Mouse (Mus musculus) brain, embryonic 14.5 days (tissue): ENCODE measurements at regions not wholly inside any gene's neighbourhood (a gene's known extent, or its start where the extent isn't known, plus 50 kb on each side); places are given as distances from the start of the nearest gene placed in this dataset.

Experiments
- CTCF ChIP-seq: fragments of 200-500 bp; IDR thresholded peaks from 2 replicates; pipeline ENCODE4 v1.5.1; 2012; ENCODE audit warnings: inconsistent platforms, mild to moderate bottlenecking, moderate library complexity, borderline replicate concordance; ENCODE audit not compliant: insufficient read depth, insufficient read length; ENCODE audit errors: extremely low read depth
- POLR2A ChIP-seq: fragments of 200-500 bp; IDR thresholded peaks from 2 replicates; pipeline ENCODE4 v1.6.1; 2012; ENCODE audit warnings: mild to moderate bottlenecking, inconsistent platforms, borderline replicate concordance; ENCODE audit not compliant: poor library complexity, insufficient read depth, insufficient read length, severe bottlenecking; ENCODE audit errors: extremely low read depth

DNA sequence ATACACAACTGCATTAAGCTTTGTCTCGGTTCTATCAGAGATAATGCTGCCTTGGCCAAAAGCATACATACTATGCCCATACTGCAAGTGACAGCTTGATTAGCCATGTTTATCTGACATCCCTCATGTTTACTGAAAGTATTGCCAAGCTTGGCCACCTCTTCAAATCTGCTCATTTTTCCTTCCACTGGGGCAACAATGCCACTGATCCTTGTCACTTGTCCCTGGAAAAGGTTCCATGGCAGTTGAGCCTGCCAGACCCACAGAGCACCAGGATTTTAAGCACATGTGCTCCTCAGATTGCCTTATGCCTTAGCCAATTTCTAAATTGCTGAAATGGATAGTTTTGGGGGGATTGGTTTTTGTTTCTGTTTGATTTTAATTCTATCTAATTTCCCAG is 189.8 kb upstream of the Gm9972 start:
- TF ChIP-seq CTCF (no peak), POLR2A (no peak)
